Mouse (Mus musculus) T-helper 1 cell (primary cell): ENCODE data around the gene Tjp2.
"Not testable (repeated sequence)": the region's sequence is repeated elsewhere in the genome, so short reads cannot be mapped to it uniquely, and the experiment has no call there.

Experiments used
- in situ Hi-C: fragments of 300-600 bp; cut with MboI, MseI; formaldehyde crosslinking; loops from one replicate; pipeline ENCODE4 v1.15.1; 2025; ENCODE audit warnings: high pct_unique_total_duplicates

Tjp2 gene

GRCm38 (mm10) chr19:24221455-24221854 is 3.4 kb downstream of the Tjp2 start:
- in situ Hi-C loops = no loop called here

GRCm38 (mm10) chr19:24220795-24221445 is 3.9 kb downstream of the Tjp2 start:
- in situ Hi-C loops = no loop called here

GRCm38 (mm10) chr19:24219011-24219410 is 5.8 kb downstream of the Tjp2 start:
- in situ Hi-C loops = loop anchor here (5.0 to 10.0 kb wide), 2 partner anchors 62 to 354 kb away; no protein-coding TSS in a partner anchor

GRCm38 (mm10) chr19:24218291-24218690 is 6.5 kb downstream of the Tjp2 start:
- in situ Hi-C loops = loop anchor here (5.0 to 10.0 kb wide), 2 partner anchors 61 to 353 kb away; no protein-coding TSS in a partner anchor

- in situ Hi-C loops = loop anchor here (5.0 to 10.0 kb wide), 2 partner anchors 61 to 353 kb away; no protein-coding TSS in a partner anchor
Observed at GRCm38 (mm10) chr19:24217851-24218250, 7.0 kb downstream of the Tjp2 start.

GRCm38 (mm10) chr19:24216771-24217170 is 8.1 kb downstream of the Tjp2 start:
- in situ Hi-C loops = loop anchor here (5.0 to 10.0 kb wide), 2 partner anchors 59 to 352 kb away; no protein-coding TSS in a partner anchor

- in situ Hi-C loops = loop anchor here (5.0 to 10.0 kb wide), 2 partner anchors 58 to 350 kb away; no protein-coding TSS in a partner anchor
Observed at GRCm38 (mm10) chr19:24214939-24215338, 9.9 kb downstream of the Tjp2 start.

- in situ Hi-C loops = loop anchor here (10.0 kb wide), 1 partner anchor 348 kb away; no protein-coding TSS in a partner anchor
Observed at GRCm38 (mm10) chr19:24213299-24213698, 11.5 kb downstream of the Tjp2 start.

- in situ Hi-C loops = loop anchor here (10.0 kb wide), 1 partner anchor 348 kb away; no protein-coding TSS in a partner anchor
Observed at GRCm38 (mm10) chr19:24212552-24213249, 12.1 kb downstream of the Tjp2 start.

- in situ Hi-C loops = loop anchor here (10.0 kb wide), 1 partner anchor 346 kb away; no protein-coding TSS in a partner anchor
Observed at GRCm38 (mm10) chr19:24211168-24211567, 13.7 kb downstream of the Tjp2 start.

GRCm38 (mm10) chr19:24209516-24209915 is 15.3 kb downstream of the Tjp2 start:
- in situ Hi-C loops = no loop called here

GRCm38 (mm10) chr19:24207967-24208366 is 16.9 kb downstream of the Tjp2 start:
- in situ Hi-C loops = no loop called here

GRCm38 (mm10) chr19:24205001-24205400 is 19.8 kb downstream of the Tjp2 start:
- in situ Hi-C loops = no loop called here

- in situ Hi-C loops = no loop called here
Observed at GRCm38 (mm10) chr19:24201848-24202247, 23.0 kb downstream of the Tjp2 start.

- in situ Hi-C loops = no loop called here
Observed at GRCm38 (mm10) chr19:24200566-24200965, 24.3 kb downstream of the Tjp2 start.

GRCm38 (mm10) chr19:24198676-24199303 is 26.0 kb downstream of the Tjp2 start:
- in situ Hi-C loops = no loop called here

GRCm38 (mm10) chr19:24197338-24197737 is 27.5 kb downstream of the Tjp2 start:
- in situ Hi-C loops = no loop called here

GRCm38 (mm10) chr19:24195224-24195623 is 29.6 kb downstream of the Tjp2 start:
- in situ Hi-C loops = no loop called here

GRCm38 (mm10) chr19:24194216-24194615 is 30.6 kb downstream of the Tjp2 start:
- in situ Hi-C loops = no loop called here

- in situ Hi-C loops = no loop called here
Observed at GRCm38 (mm10) chr19:24192946-24193345, 31.9 kb downstream of the Tjp2 start.

GRCm38 (mm10) chr19:24187791-24188190 is 37.0 kb downstream of the Tjp2 start:
- in situ Hi-C loops = no loop called here

- in situ Hi-C loops = not testable (repeated sequence)
Observed at GRCm38 (mm10) chr19:24187358-24187757, 37.5 kb downstream of the Tjp2 start.
